Mouse (Mus musculus) stomach, embryonic 16.5 days (tissue): Measurements from ENCODE around the gene Dnajc3. TPM values are rescaled to one million over a fixed set of nuclear protein-coding genes. Genes with fewer than 3 reads are reported as not detected.

Experiments
- polyA plus RNA-seq: library from polyadenylated mRNA; unstranded; fragments of >200 nt; fragmentation: Nextera tagmentation; extraction: Ambion mirVana; gene quantifications from 2 replicates; pipeline ENCODE4 v1.2.1, GENCODE M21; 2015

Gene Dnajc3
- polyA plus RNA-seq, 1 experiment from 2014 or later = 60.1 TPM

Other genes starting within 250 kb of the Dnajc3 start
- gene Abcc4, start 231.8 kb upstream of the Dnajc3 start, polyA plus RNA-seq = 5.2 and 6.1 TPM in 2 replicates
- 52.0 and 60.4 TPM in 2 replicates for gene Cldn10, start 150.1 kb upstream of the Dnajc3 start, polyA plus RNA-seq
- gene Dzip1, start 12.5 kb upstream of the Dnajc3 start, polyA plus RNA-seq = 9.5 and 10.1 TPM in 2 replicates
- 8.9 and 10.2 TPM in 2 replicates for gene Uggt2, start 161.5 kb downstream of the Dnajc3 start, polyA plus RNA-seq
- gene Hs6st3, start 200.4 kb downstream of the Dnajc3 start, polyA plus RNA-seq = not detected in 2 replicates